ENCODE assay signal across 13 mouse cellular contexts in the genomic region with DNA sequence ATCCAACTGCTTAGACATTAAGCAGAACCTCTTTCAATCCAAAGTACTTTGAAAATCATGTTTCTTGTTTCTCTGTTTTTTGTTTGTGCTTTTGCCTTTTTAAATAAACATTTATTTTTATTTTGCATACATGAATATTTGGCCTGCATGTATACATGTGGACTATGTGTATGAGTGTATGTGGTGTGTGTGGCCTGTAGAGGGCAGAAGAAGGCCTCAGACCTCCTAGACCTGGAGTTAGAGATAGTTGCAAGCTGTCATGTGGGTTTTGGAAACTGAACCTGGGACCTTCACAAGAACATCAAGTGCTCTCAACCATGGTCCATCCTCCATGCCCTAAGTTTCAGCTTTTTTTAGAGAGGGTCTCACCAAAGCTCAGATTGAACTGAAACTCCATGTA. TPM values are rescaled to one million over a fixed set of nuclear protein-coding genes. Genes with fewer than 3 reads are reported as not detected.
DNase-seq lines count a peak whose midpoint lies in the region; ATAC-seq and TF ChIP-seq lines count a peak whose summit lies in the region.
"Had no signal": no experiment of that assay in that cellular context is flagged by ENCODE, and none has a peak within 500 bp of the region (broad histone marks: within the 10 kb centered on the region; RNA-seq: fewer than 3 reads in every experiment).

No protein-coding gene starts in this region.

- POLR2A ChIA-PET in Patski (lab: Charles Lee): no interaction called here

- in situ Hi-C loops in CH12.LX (cut with MboI; ENCODE audit: low pct_ligation_motif_present, low pct_unique_long_range_greater_than_20kb, low sequenced_read_pairs) (no loop called here), Patski (cut with MboI; ENCODE audit: low pct_unique_long_range_greater_than_20kb) (no loop called here)

- TF ChIP-seq EP300 in liver, embryonic 14.5 days (IDR thresholded peaks at IDR 0.05; ENCODE audit: low read depth): no peak
- no peak for TF ChIP-seq EP300 in CH12.LX (IDR thresholded peaks at IDR 0.05; ENCODE audit: low read length)

- H3K79me2 ChIP-seq in CH12.LX (replicated peaks; ENCODE audit: control insufficient read depth, extremely low read depth, insufficient read depth, poor library complexity, severe bottlenecking): peaks cover 17% of the 10 kb centered on the region

- no peak overlapping the region for H3K9ac ChIP-seq in liver, embryonic 14.5 days (replicated peaks)
- H3K9ac ChIP-seq in CH12.LX (ENCODE audit: insufficient read depth, low read depth): no peak overlapping the region
- H3K9ac ChIP-seq: embryonic facial prominence, embryonic 15.5 days; heart, embryonic 12.5 days; hindbrain, embryonic 13.5 days had no signal

- no peak for ATAC-seq in liver, embryonic 14.5 days (ENCODE audit: insufficient read depth)
- ATAC-seq in Patski: no peak
- ATAC-seq in megakaryocyte-erythroid progenitor cell, adult 5-6 weeks (replicated peaks; ENCODE audit: low FRiP score, low TSS enrichment, poor library complexity, severe bottlenecking): peak; percentile 59; the same call in 1 of the 2 replicates

- no peak overlapping the region for H3K4me2 ChIP-seq in liver, embryonic 14.5 days (ENCODE audit: low read depth)
- no peak overlapping the region for H3K4me2 ChIP-seq in CH12.LX (ENCODE audit: insufficient read depth, low read depth, poor library complexity, severe bottlenecking)
- H3K4me2 ChIP-seq: embryonic facial prominence, embryonic 15.5 days; heart, embryonic 12.5 days; hindbrain, embryonic 13.5 days had no signal

- H3K27me3 ChIP-seq in liver, embryonic 14.5 days (ENCODE audit: control insufficient read depth, insufficient read depth, low read length): no peaks in the 10 kb centered on the region
- H3K27me3 ChIP-seq in CH12.LX (replicated peaks) (no peaks in the 10 kb centered on the region), Patski (no peaks in the 10 kb centered on the region)
- no peaks in the 10 kb centered on the region for H3K27me3 ChIP-seq in embryonic facial prominence, embryonic 10.5 days (replicated peaks; ENCODE audit: low read depth, poor library complexity, severe bottlenecking)
- H3K27me3 ChIP-seq: embryonic facial prominence, embryonic 15.5 days; heart, embryonic 12.5 days; hindbrain, embryonic 13.5 days had no signal

- dilution Hi-C loops in CH12.LX (cut with MboI; ENCODE audit: extremely low pct_ligation_motif_present, extremely low pct_unique_long_range_greater_than_20kb, low sequenced_read_pairs): no loop called here

- H3K36me3 ChIP-seq in liver, embryonic 14.5 days (replicated peaks; ENCODE audit: control insufficient read depth, insufficient read depth, low read depth): peaks cover 31% of the 10 kb centered on the region
- H3K36me3 ChIP-seq in CH12.LX (replicated peaks in 1 of 2; ENCODE audit: control insufficient read depth in 1 of 2, insufficient read depth in 1 of 2, low read length in 1 of 2): peaks cover 19 to 59% of the 10 kb centered on the region in 2 experiments
- peaks cover 84% of the 10 kb centered on the region for H3K36me3 ChIP-seq in embryonic facial prominence, embryonic 10.5 days (replicated peaks)

- no peak for DNase-seq in liver, embryonic 14.5 days (ENCODE audit: low read depth in 3 of 3, low spot score in 3 of 3)
- DNase-seq in liver (no peak), CH12.LX (ENCODE audit: extremely low read depth) (no peak), Patski (ENCODE audit: low read depth, low spot score) (no peak)
- no peak for DNase-seq in cerebellum, postnatal 10 days
- no peak for DNase-seq in embryonic facial prominence, embryonic 10.5 days (ENCODE audit: low spot score)
- DNase-seq: cerebellum, adult 9-11 months; kidney, postnatal 4 days had no signal

- H3K9me3 ChIP-seq in liver, embryonic 14.5 days (ENCODE audit: control insufficient read depth, low read length): no peaks in the 10 kb centered on the region
- no peaks in the 10 kb centered on the region for H3K9me3 ChIP-seq in CH12.LX (replicated peaks; ENCODE audit: low read length)
- H3K9me3 ChIP-seq in embryonic facial prominence, embryonic 10.5 days: no peaks in the 10 kb centered on the region
- H3K9me3 ChIP-seq: embryonic facial prominence, embryonic 15.5 days; heart, embryonic 12.5 days; hindbrain, embryonic 13.5 days had no signal

- CTCF ChIA-PET in Patski (lab: Charles Lee): no interaction called here

- peak; percentile 25 for TF ChIP-seq RAD21 in CH12.LX (IDR thresholded peaks at IDR 0.05; ENCODE audit: low read depth, low read length)

- TF ChIP-seq POLR2A in CH12.LX (IDR thresholded peaks at IDR 0.05; ENCODE audit: low read depth, low read length): no peak

- no peak overlapping the region for H3K27ac ChIP-seq in liver, embryonic 14.5 days
- no peak overlapping the region for H3K27ac ChIP-seq in CH12.LX (ENCODE audit: insufficient read depth, low read depth)
- H3K27ac ChIP-seq in embryonic facial prominence, embryonic 10.5 days (replicated peaks): no peak overlapping the region
- H3K27ac ChIP-seq: embryonic facial prominence, embryonic 15.5 days; hindbrain, embryonic 13.5 days; macrophage had no signal

- H3K4me3 ChIP-seq in liver, embryonic 14.5 days (ENCODE audit: insufficient read depth in 1 of 2, low read depth in 2 of 2, low read length in 2 of 2): no peak overlapping the region
- no peak overlapping the region for H3K4me3 ChIP-seq in CH12.LX (replicated peaks in 1 of 3; ENCODE audit: low read depth in 2 of 3, low read length in 2 of 3, poor library complexity in 1 of 3)
- no peak overlapping the region for H3K4me3 ChIP-seq in embryonic facial prominence, embryonic 10.5 days
- H3K4me3 ChIP-seq: embryonic facial prominence, embryonic 15.5 days; heart, embryonic 12.5 days; hindbrain, embryonic 13.5 days had no signal

- H3K4me1 ChIP-seq in liver, embryonic 14.5 days (replicated peaks; ENCODE audit: control insufficient read depth in 2 of 2, insufficient read depth in 2 of 2, low read length in 1 of 2): peaks cover 0 to 5% of the 10 kb centered on the region in 2 experiments; a peak in 1 of 4 replicates
- peaks cover 0 to 13% of the 10 kb centered on the region in 2 experiments; a peak in 2 of 4 replicates for H3K4me1 ChIP-seq in CH12.LX (ENCODE audit: control insufficient read depth in 1 of 2, insufficient read depth in 2 of 2)
- peaks cover 7% of the 10 kb centered on the region; the same call in 1 of the 2 replicates for H3K4me1 ChIP-seq in embryonic facial prominence, embryonic 10.5 days

- peak; percentile 63 for TF ChIP-seq CTCF in liver, embryonic 14.5 days (IDR thresholded peaks at IDR 0.05; ENCODE audit: low read depth)
- TF ChIP-seq CTCF in CH12.LX (conservative IDR thresholded peaks at IDR 0.05 in 1 of 2, IDR thresholded peaks at IDR 0.05 in 1 of 2; ENCODE audit: low read depth in 2 of 2, low read length in 2 of 2) (peak in 1 of 2 experiments; percentile 52; a peak in 2 of 4 replicates), Patski (IDR thresholded peaks at IDR 0.05) (peak; percentile 41)

TF ChIP-seq in CH12.LX, 34 proteins besides CTCF, POLR2A, EP300 and RAD21:
- TF ChIP-seq ETS1 (conservative IDR thresholded peaks at IDR 0.05; ENCODE audit: low read depth, low read length) (no peak), SIN3A (IDR thresholded peaks at IDR 0.05; ENCODE audit: low read length) (no peak), SMC3 (IDR thresholded peaks at IDR 0.05; ENCODE audit: low read depth, low read length) (peak; percentile 11; the same call in 1 of the 2 replicates)

RNA-seq across cellular contexts. Expression of gene Trip4, which starts 5.2 kb away (rescaled TPM):
- polyA plus RNA-seq in liver, embryonic 14.5 days (2012; rRNA removed): 2.2 and 4.6 TPM in 2 replicates
- 9.9 and 10.2 TPM in 2 replicates for polyA plus RNA-seq in liver, embryonic 14.5 days (2014; fragmentation: Nextera tagmentation; extraction: Ambion mirVana)
- total RNA-seq in CH12.LX (2012; rRNA removed) (12.0 and 12.1 TPM in 2 replicates), CH12.LX (2014; rRNA removed) (14.4 and 14.8 TPM in 2 replicates)
- polyA plus RNA-seq in CH12.LX (2012; ENCODE audit: insufficient read length, low read depth) (15.4 and 17.2 TPM in 2 replicates), Patski (2021) (41.0 TPM)
- 13.0 and 14.6 TPM in 2 replicates for total RNA-seq in megakaryocyte-erythroid progenitor cell, adult 5-6 weeks (2014; fragmentation: Nextera tagmentation)
- 25.9 and 26.6 TPM in 2 replicates for total RNA-seq in megakaryocyte-erythroid progenitor cell, adult 5-6 weeks (2017)
- polyA plus RNA-seq in embryonic facial prominence, embryonic 10.5 days (2016; fragmentation: Nextera tagmentation; extraction: Ambion mirVana): 31.7 and 34.1 TPM in 2 replicates

RNA-seq across cellular contexts. Expression of gene Csnk1g1, which starts 5.3 kb away (rescaled TPM):
- polyA plus RNA-seq in liver, embryonic 14.5 days (2012; rRNA removed): 1.6 and 2.5 TPM in 2 replicates
- 3.5 and 3.7 TPM in 2 replicates for polyA plus RNA-seq in liver, embryonic 14.5 days (2014; fragmentation: Nextera tagmentation; extraction: Ambion mirVana)
- total RNA-seq in CH12.LX (2012; rRNA removed) (14.4 and 16.0 TPM in 2 replicates), CH12.LX (2014; rRNA removed) (10.7 and 11.7 TPM in 2 replicates)
- polyA plus RNA-seq in CH12.LX (2012; ENCODE audit: insufficient read length, low read depth) (12.3 and 13.8 TPM in 2 replicates), Patski (2021) (13.1 TPM)
- total RNA-seq in megakaryocyte-erythroid progenitor cell, adult 5-6 weeks (2014; fragmentation: Nextera tagmentation): 25.0 and 29.1 TPM in 2 replicates
- total RNA-seq in megakaryocyte-erythroid progenitor cell, adult 5-6 weeks (2017): 21.4 and 22.0 TPM in 2 replicates
- polyA plus RNA-seq in embryonic facial prominence, embryonic 10.5 days (2016; fragmentation: Nextera tagmentation; extraction: Ambion mirVana): 18.7 and 19.4 TPM in 2 replicates

RNA-seq across cellular contexts. Expression of gene Pclaf, which starts 13.4 kb away (rescaled TPM):
- 31.1 and 61.8 TPM in 2 replicates for polyA plus RNA-seq in liver, embryonic 14.5 days (2012; rRNA removed)
- 73.0 and 78.6 TPM in 2 replicates for polyA plus RNA-seq in liver, embryonic 14.5 days (2014; fragmentation: Nextera tagmentation; extraction: Ambion mirVana)
- total RNA-seq in CH12.LX (2012; rRNA removed): 177 and 257 TPM in 2 replicates
- 394 and 490 TPM in 2 replicates for total RNA-seq in CH12.LX (2014; rRNA removed)
- polyA plus RNA-seq in CH12.LX (2012; ENCODE audit: insufficient read length, low read depth): 183 and 229 TPM in 2 replicates
- 66.1 TPM for polyA plus RNA-seq in Patski (2021)
- 39.0 and 59.8 TPM in 2 replicates for total RNA-seq in megakaryocyte-erythroid progenitor cell, adult 5-6 weeks (2014; fragmentation: Nextera tagmentation)
- 79.5 and 86.8 TPM in 2 replicates for total RNA-seq in megakaryocyte-erythroid progenitor cell, adult 5-6 weeks (2017)
- polyA plus RNA-seq in embryonic facial prominence, embryonic 10.5 days (2016; fragmentation: Nextera tagmentation; extraction: Ambion mirVana): 345 and 346 TPM in 2 replicates
